Mouse (Mus musculus) neural tube, embryonic 13.5 days (tissue): ENCODE measurements around the gene Nupl1. TPM values are rescaled to one million over a fixed set of nuclear protein-coding genes. Genes with fewer than 3 reads are reported as not detected.

ENCODE experiments used
- ATAC-seq: fragments of 200-750 bp; cut with Nextera tagmentation; 2 replicates; pipeline ENCODE4 v1.8.0; 2017; ENCODE audit warnings: low read depth, mild to moderate bottlenecking, moderate TSS enrichment, moderate library complexity
- H3K27ac ChIP-seq: fragments of 300-500 bp; sonication (generic); replicated peaks from 2 replicates; pipeline ENCODE4 v1.5.1; 2015; ENCODE audit warnings: moderate library complexity, mild to moderate bottlenecking, inconsistent platforms
- H3K27me3 ChIP-seq: fragments of 300-500 bp; sonication (generic); 2 replicates; pipeline ENCODE4 v1.6.1; 2015; ENCODE audit warnings: mild to moderate bottlenecking, inconsistent platforms
- H3K36me3 ChIP-seq: fragments of 300-500 bp; sonication (generic); 2 replicates; pipeline ENCODE4 v1.6.1; 2015; ENCODE audit warnings: mild to moderate bottlenecking, inconsistent platforms
- H3K4me1 ChIP-seq: fragments of 300-500 bp; sonication (generic); replicated peaks from 2 replicates; pipeline ENCODE4 v1.6.1; 2015; ENCODE audit warnings: inconsistent platforms
- H3K4me2 ChIP-seq: fragments of 300-500 bp; sonication (generic); 2 replicates; pipeline ENCODE4 v1.6.1; 2015; ENCODE audit warnings: inconsistent platforms, mild to moderate bottlenecking, moderate library complexity
- H3K4me3 ChIP-seq: fragments of 300-500 bp; sonication (generic); 2 replicates; pipeline ENCODE4 v1.5.1; 2015; ENCODE audit warnings: mild to moderate bottlenecking, inconsistent platforms
- H3K9ac ChIP-seq: fragments of 300-500 bp; sonication (generic); 2 replicates; pipeline ENCODE4 v1.6.1; 2015; ENCODE audit warnings: moderate library complexity, mild to moderate bottlenecking, inconsistent platforms
- H3K9me3 ChIP-seq: fragments of 300-500 bp; sonication (generic); 2 replicates; pipeline ENCODE4 v1.6.1; 2016; ENCODE audit warnings: inconsistent platforms
- WGBS: fragments of 180-500 bp; shearing (Covaris S2); methylation state at CpG from one replicate; pipeline ENCODE4 v1.1.7; 2015; 5-methylcytosine and 5-hydroxymethylcytosine counted together
- polyA plus RNA-seq: library from polyadenylated mRNA; unstranded; fragments of >200 nt; fragmentation: Nextera tagmentation; extraction: Ambion mirVana; gene quantifications from 2 replicates; pipeline ENCODE4 v1.2.1, GENCODE M21; 2015

The Nupl1 gene
- 0.29 TPM in 1 of 2 replicates, not detected in the other for polyA plus RNA-seq

- Histone ChIP-seq H3K9ac (peak within 1 kb of the TSS; percentile 82), H3K36me3 (0 out of 2 replicates have a peak, but pooled peaks cover 3% of the 10 kb centered on the region), H3K4me3 (peak within 1 kb of the TSS; percentile 88), H3K9me3 (no peaks in the 10 kb centered on the region), H3K4me2 (peak within 1 kb of the TSS; percentile 88), H3K27me3 (no peaks in the 10 kb centered on the region), H3K27ac (peak within 1 kb of the TSS; percentile 96), H3K4me1 (peaks cover 32% of the 10 kb centered on the region)
- ATAC-seq, result peak; percentile 100
- WGBS, result under 1% methylated on average over 62 of the region's 62 CpGs
Observed at GRCm38 (mm10) chr14:60251281-60252003, at the start of gene Nupl1, which contains the start of gene Gm49336. TSS of gene Nupl1 (minus strand) at chr14:60251431. TSS of gene Gm49336 (minus strand) at chr14:60251507.

- no peak overlapping the region for H3K9ac ChIP-seq
- H3K4me2 ChIP-seq, result no peak overlapping the region
- H3K27ac ChIP-seq, result no peak overlapping the region
- H3K36me3 ChIP-seq, result peaks cover 66% of the 10 kb centered on the region
- WGBS, result 60% methylated on average over 6 of the region's 6 CpGs
- no peaks in the 10 kb centered on the region for H3K9me3 ChIP-seq
- 0 out of 2 replicates have a peak, but pooled peaks cover 3% of the 10 kb centered on the region for H3K4me1 ChIP-seq
- H3K27me3 ChIP-seq, result no peaks in the 10 kb centered on the region
- H3K4me3 ChIP-seq, result no peak overlapping the region
- no peak for ATAC-seq
Observed at GRCm38 (mm10) chr14:60301024-60301423, 49.8 kb upstream of the Nupl1 start.

- ATAC-seq, result no peak
Observed at GRCm38 (mm10) chr14:60300224-60300991, 49.2 kb upstream of the Nupl1 start.

GRCm38 (mm10) chr14:60295531-60295930 is 44.3 kb upstream of the Nupl1 start:
- Histone ChIP-seq H3K36me3 (peaks cover 65% of the 10 kb centered on the region), H3K27me3 (no peaks in the 10 kb centered on the region), H3K27ac (no peak overlapping the region), H3K4me3 (no peak overlapping the region), H3K9ac (no peak overlapping the region), H3K9me3 (no peaks in the 10 kb centered on the region), H3K4me2 (no peak overlapping the region), H3K4me1 (no peaks in the 10 kb centered on the region)
- WGBS, result 87% methylated on average over 1 of the region's 1 CpGs
- no peak for ATAC-seq

More at GRCm38 (mm10) chr14:60300224-60300991, 49.2 kb upstream of the Nupl1 start:
- no peak overlapping the region for H3K27ac ChIP-seq
- H3K4me2 ChIP-seq, result no peak overlapping the region
- H3K27me3 ChIP-seq, result no peaks in the 10 kb centered on the region
- H3K4me1 ChIP-seq, result 0 out of 2 replicates have a peak, but pooled peaks cover 3% of the 10 kb centered on the region
- WGBS, result 75% methylated on average over 14 of the region's 14 CpGs
- H3K9ac ChIP-seq, result no peak overlapping the region
- peaks cover 66% of the 10 kb centered on the region for H3K36me3 ChIP-seq
- no peak overlapping the region for H3K4me3 ChIP-seq
- H3K9me3 ChIP-seq, result no peaks in the 10 kb centered on the region

GRCm38 (mm10) chr14:60290363-60290762 is 39.1 kb upstream of the Nupl1 start:
- peaks cover 52% of the 10 kb centered on the region for H3K36me3 ChIP-seq
- H3K9me3 ChIP-seq, result no peaks in the 10 kb centered on the region
- ATAC-seq, result no peak
- WGBS, result 89% methylated on average over 4 of the region's 4 CpGs
- no peak overlapping the region for H3K4me2 ChIP-seq
- no peak overlapping the region for H3K27ac ChIP-seq
- no peak overlapping the region for H3K9ac ChIP-seq
- H3K27me3 ChIP-seq, result no peaks in the 10 kb centered on the region
- no peak overlapping the region for H3K4me3 ChIP-seq
- H3K4me1 ChIP-seq, result no peaks in the 10 kb centered on the region

GRCm38 (mm10) chr14:60286194-60286863 is 35.1 kb upstream of the Nupl1 start:
- ATAC-seq, result no peak

GRCm38 (mm10) chr14:60275301-60276276 is 24.4 kb upstream of the Nupl1 start:
- no peak overlapping the region for H3K9ac ChIP-seq
- H3K27ac ChIP-seq, result no peak overlapping the region
- no peak for ATAC-seq
- no peak overlapping the region for H3K4me2 ChIP-seq
- no peaks in the 10 kb centered on the region for H3K4me1 ChIP-seq
- H3K27me3 ChIP-seq, result no peaks in the 10 kb centered on the region
- H3K9me3 ChIP-seq, result no peaks in the 10 kb centered on the region
- H3K36me3 ChIP-seq, result peaks cover 16% of the 10 kb centered on the region
- H3K4me3 ChIP-seq, result no peak overlapping the region
- WGBS, result 92% methylated on average over 7 of the region's 7 CpGs

More at GRCm38 (mm10) chr14:60286194-60286863, 35.1 kb upstream of the Nupl1 start:
- H3K4me1 ChIP-seq, result no peaks in the 10 kb centered on the region
- no peak overlapping the region for H3K4me3 ChIP-seq
- WGBS, result 95% methylated on average over 7 of the region's 7 CpGs
- H3K9me3 ChIP-seq, result no peaks in the 10 kb centered on the region
- H3K27me3 ChIP-seq, result no peaks in the 10 kb centered on the region
- H3K9ac ChIP-seq, result no peak overlapping the region
- H3K27ac ChIP-seq, result no peak overlapping the region
- H3K4me2 ChIP-seq, result no peak overlapping the region
- H3K36me3 ChIP-seq, result peaks cover 43% of the 10 kb centered on the region

GRCm38 (mm10) chr14:60273346-60273745 is 22.1 kb upstream of the Nupl1 start:
- Histone ChIP-seq H3K4me3 (no peak overlapping the region), H3K27me3 (no peaks in the 10 kb centered on the region), H3K27ac (peak overlapping the region; percentile 52; the same call in 1 of the 2 replicates), H3K9me3 (no peaks in the 10 kb centered on the region), H3K4me1 (peaks cover 5% of the 10 kb centered on the region; the same call in 1 of the 2 replicates), H3K36me3 (0 out of 2 replicates have a peak, but pooled peaks cover 2% of the 10 kb centered on the region), H3K4me2 (no peak overlapping the region), H3K9ac (no peak overlapping the region)
- 81% methylated on average over 6 of the region's 6 CpGs for WGBS
- no peak for ATAC-seq

GRCm38 (mm10) chr14:60269333-60269732 is 18.1 kb upstream of the Nupl1 start:
- Histone ChIP-seq H3K9ac (no peak overlapping the region), H3K27me3 (no peaks in the 10 kb centered on the region)
- 88% methylated on average over 6 of the region's 6 CpGs for WGBS

GRCm38 (mm10) chr14:60264990-60265876 is 14.0 kb upstream of the Nupl1 start, which contains the start of gene Mtmr6:
TSS of gene Mtmr6 (plus strand) at chr14:60265228.
- peak within 1 kb of the TSS; percentile 89 for H3K9ac ChIP-seq
- peak within 1 kb of the TSS; percentile 88 for H3K27ac ChIP-seq
- ATAC-seq, result peak; percentile 99
- no peaks in the 10 kb centered on the region for H3K36me3 ChIP-seq
- no peaks in the 10 kb centered on the region for H3K27me3 ChIP-seq
- H3K4me2 ChIP-seq, result peak within 1 kb of the TSS; percentile 69
- H3K4me1 ChIP-seq, result peaks cover 25% of the 10 kb centered on the region
- under 1% methylated on average over 51 of the region's 51 CpGs for WGBS
- peak within 1 kb of the TSS; percentile 75 for H3K4me3 ChIP-seq
- H3K9me3 ChIP-seq, result no peaks in the 10 kb centered on the region

More at GRCm38 (mm10) chr14:60269333-60269732, 18.1 kb upstream of the Nupl1 start:
- Histone ChIP-seq H3K4me1 (peaks cover 25% of the 10 kb centered on the region), H3K27ac (no peak overlapping the region), H3K4me2 (no peak overlapping the region), H3K9me3 (no peaks in the 10 kb centered on the region), H3K4me3 (no peak overlapping the region), H3K36me3 (no peaks in the 10 kb centered on the region)
- ATAC-seq, result no peak
